Mouse (Mus musculus) erythroblast, embryonic 14.5 days (primary cell): ENCODE data around the gene Gstm4. TPM values are rescaled to one million over a fixed set of nuclear protein-coding genes. Genes with fewer than 3 reads are reported as not detected.
"Not testable (repeated sequence)": the region's sequence is repeated elsewhere in the genome, so short reads cannot be mapped to it uniquely, and the experiment has no call there.

ENCODE experiments used
- H3K27me3 ChIP-seq: 2 replicates; pipeline ENCODE4 v1.6.1; 2012; ENCODE audit warnings: inconsistent platforms; ENCODE audit not compliant: control insufficient read depth
- H3K36me3 ChIP-seq: 2 replicates; pipeline ENCODE4 v1.6.1; 2012; ENCODE audit warnings: mild to moderate bottlenecking, inconsistent platforms; ENCODE audit not compliant: control insufficient read depth
- H3K4me1 ChIP-seq: 2 replicates; pipeline ENCODE4 v1.6.1; 2012; ENCODE audit warnings: inconsistent platforms; ENCODE audit not compliant: control insufficient read depth
- H3K4me3 ChIP-seq: replicated peaks from 2 replicates; pipeline ENCODE3; 2012; ENCODE audit warnings: moderate library complexity, mild to moderate bottlenecking, inconsistent platforms
- H3K9me3 ChIP-seq: 2 replicates; pipeline ENCODE4 v1.6.1; 2012; ENCODE audit warnings: low read length, inconsistent platforms, mixed read lengths; ENCODE audit not compliant: control insufficient read depth
- GATA1 ChIP-seq: IDR thresholded peaks from 2 replicates; pipeline ENCODE4 v1.6.1; 2012; ENCODE audit warnings: low read length, inconsistent platforms, mixed read lengths
- TAL1 ChIP-seq: IDR thresholded peaks from 3 replicates; pipeline ENCODE4 v1.6.1; 2012; ENCODE audit warnings: low read length, inconsistent platforms, mixed read lengths
- polyA plus RNA-seq: library from polyadenylated mRNA; stranded (reverse); fragments of >175 nt; gene quantifications from 2 replicates; pipeline ENCODE4 v1.2.3, GENCODE M21; 2012

Gene Gstm4
- polyA plus RNA-seq, 1 experiment, result 0.02 TPM

DNA sequence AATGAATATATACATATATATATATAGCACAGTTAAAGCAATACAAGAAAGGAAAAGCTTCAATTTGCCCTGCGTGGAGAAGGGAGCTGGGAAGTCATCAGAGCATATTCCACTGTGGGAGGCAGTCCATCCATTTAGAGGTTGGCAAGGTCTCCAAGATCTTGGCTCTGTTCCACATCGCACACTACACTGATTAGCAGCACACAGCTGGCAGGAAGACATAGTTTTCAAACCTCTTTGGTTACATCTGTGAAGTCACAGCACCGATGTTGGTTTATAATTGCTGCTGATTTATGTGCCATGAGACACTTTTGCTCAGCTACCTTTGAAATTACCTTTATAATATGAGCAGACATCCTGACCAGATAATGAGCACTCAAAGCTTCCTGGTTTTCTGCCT is 3.6 kb upstream of the Gstm4 start:
- TF ChIP-seq TAL1 (no peak), GATA1 (no peak)
- Histone ChIP-seq H3K36me3 (no peaks in the 10 kb centered on the region), H3K4me3 (no peak overlapping the region)

DNA sequence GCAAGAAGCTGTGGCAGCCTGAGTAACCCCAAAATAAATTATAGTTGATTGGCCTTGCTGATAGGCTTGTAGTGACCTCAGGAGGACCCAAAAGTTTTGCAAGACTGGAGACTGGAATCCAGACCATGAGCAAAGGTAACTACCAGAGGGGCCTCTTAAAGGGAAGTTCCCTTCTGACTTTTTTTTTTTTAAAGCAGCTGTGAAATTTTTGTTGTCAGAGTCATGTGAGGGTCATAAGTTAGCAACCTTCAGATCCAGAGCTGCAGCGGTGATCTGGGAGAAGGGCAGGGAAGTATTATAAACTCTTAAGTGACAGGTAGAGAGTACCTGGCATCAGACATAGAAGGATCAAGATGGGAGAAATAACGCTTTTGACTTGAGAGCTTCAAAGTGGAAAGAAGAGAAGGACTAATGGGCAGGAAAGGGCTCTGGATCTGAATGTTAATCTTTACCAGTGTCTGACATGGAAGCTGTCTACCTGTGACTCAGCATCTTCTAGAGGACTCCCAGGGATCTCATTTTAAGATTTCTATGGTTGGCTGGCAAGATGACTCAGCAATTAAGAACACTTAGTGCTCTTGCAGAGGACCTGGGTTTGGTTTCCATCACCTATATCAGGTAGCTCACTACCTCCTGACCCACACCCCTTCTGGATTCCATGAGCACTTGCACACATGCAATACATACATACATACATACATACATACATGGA is 2.4 kb upstream of the Gstm4 start:
- no peaks in the 10 kb centered on the region for H3K9me3 ChIP-seq
- TF ChIP-seq TAL1 (no peak), GATA1 (no peak)
- H3K4me1 ChIP-seq, result peaks cover 30% of the 10 kb centered on the region
- no peaks in the 10 kb centered on the region for H3K36me3 ChIP-seq
- no peaks in the 10 kb centered on the region for H3K27me3 ChIP-seq
- no peak overlapping the region for H3K4me3 ChIP-seq

More for the DNA sequence above, 3.6 kb upstream of the Gstm4 start:
- Histone ChIP-seq H3K4me1 (peaks cover 29% of the 10 kb centered on the region), H3K27me3 (no peaks in the 10 kb centered on the region), H3K9me3 (no peaks in the 10 kb centered on the region)

DNA sequence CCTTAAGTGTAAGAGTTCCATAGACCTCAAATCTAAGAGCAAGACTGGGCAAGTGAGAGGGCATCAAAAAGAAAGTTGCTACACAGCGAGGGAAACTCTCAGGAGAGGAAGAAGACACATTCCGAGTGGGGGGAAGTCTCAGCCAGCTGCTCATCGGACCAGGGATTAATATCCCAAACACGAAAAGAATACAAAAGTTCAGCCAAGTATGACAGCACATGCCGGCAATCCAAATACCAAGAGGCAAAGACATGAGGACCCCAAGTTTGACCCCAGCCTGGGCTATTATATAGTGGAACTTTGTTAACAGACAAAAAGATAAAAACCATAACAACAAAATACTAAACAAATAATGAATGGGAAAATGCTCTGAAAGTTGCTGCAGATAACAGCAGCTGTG is 11.5 kb downstream of the Gstm4 start:
- Histone ChIP-seq H3K4me1 (no peaks in the 10 kb centered on the region), H3K4me3 (no peak overlapping the region), H3K36me3 (no peaks in the 10 kb centered on the region), H3K9me3 (no peaks in the 10 kb centered on the region), H3K27me3 (0 out of 2 replicates have a peak, but pooled peaks cover 2% of the 10 kb centered on the region)
- TF ChIP-seq TAL1 (no peak), GATA1 (no peak)

DNA sequence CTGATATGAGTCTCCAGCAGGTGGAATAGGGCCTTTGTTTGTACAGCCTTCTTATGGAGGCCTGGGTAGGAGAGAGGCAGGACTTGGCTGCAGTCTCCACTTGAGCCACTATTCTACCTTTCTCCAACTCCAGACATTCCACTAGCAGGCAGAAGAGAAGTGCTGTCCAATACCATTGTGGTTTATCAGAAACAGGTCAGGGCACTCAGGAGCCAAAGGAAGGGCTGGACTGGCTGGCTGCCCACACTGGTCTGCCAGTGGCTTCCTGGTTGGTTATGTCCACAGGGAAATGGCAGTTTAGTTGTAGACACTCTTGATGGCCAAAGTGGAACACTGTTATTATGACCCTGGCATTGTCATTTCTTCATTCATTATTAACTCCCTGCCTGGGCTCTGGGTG is 12.6 kb downstream of the Gstm4 start:
- Histone ChIP-seq H3K36me3 (no peaks in the 10 kb centered on the region), H3K27me3 (0 out of 2 replicates have a peak, but pooled peaks cover 2% of the 10 kb centered on the region), H3K4me1 (no peaks in the 10 kb centered on the region), H3K4me3 (no peak overlapping the region), H3K9me3 (no peaks in the 10 kb centered on the region)
- TF ChIP-seq GATA1 (no peak), TAL1 (no peak)

DNA sequence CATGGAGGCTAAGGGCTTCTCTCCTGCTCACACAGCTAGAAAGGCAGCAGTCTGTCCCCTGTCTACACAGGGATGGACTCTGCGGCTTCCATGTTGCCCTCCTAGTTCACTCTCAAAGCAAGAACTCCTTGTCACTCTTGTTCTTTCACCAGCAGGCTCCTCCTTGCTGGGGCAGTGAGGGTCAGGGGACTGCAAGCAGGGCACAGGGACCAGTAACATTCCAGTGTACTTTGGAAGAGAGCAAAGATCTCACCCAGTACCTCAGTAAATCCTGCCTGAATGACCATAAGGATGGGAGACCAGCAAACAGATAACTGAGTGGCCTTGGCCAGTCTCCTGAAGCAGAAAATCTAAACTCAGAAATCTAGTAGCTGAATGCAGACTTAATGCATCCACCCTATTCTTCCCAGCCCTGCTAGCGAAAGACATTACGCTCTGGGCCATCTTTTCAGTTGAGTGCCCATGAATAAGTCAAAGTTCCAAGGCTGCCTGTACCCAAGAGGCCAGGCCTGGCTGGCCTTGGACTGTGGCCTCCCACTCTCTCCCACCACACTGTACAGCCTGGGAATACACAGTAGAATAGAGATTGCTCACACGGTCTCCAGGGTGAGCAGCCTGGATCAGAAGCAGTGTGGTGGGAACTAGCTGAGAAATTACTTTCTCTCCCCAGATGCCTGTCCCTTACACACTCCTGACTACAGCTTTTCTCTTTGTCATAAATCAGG is 15.9 kb downstream of the Gstm4 start:
- no peaks in the 10 kb centered on the region for H3K4me1 ChIP-seq
- H3K27me3 ChIP-seq, result no peaks in the 10 kb centered on the region
- TF ChIP-seq GATA1, result no peak
- TF ChIP-seq TAL1, result 0 out of 3 replicates have a peak, but pooled peaks have one; percentile 9
- no peaks in the 10 kb centered on the region for H3K36me3 ChIP-seq
- H3K9me3 ChIP-seq, result no peaks in the 10 kb centered on the region
- H3K4me3 ChIP-seq, result no peak overlapping the region

DNA sequence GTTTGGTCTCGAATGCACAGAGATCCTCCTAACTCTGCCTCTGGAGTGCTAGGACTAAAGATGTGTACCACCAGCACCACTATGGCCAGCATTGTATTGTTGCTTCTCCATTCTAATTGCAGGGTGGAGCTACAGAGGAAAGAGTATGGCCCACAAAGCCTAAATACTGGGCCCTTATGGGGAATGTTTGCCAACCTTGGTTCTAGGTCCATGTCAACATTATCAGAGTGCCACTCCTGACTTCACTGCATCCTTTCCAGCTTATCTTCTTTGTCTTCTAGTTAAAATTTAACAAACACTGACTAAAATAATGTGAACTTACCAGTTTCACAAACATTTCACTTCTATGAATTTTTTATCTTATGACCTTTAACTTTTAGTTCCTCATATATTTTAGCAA is 18.1 kb downstream of the Gstm4 start:
- Histone ChIP-seq H3K36me3 (no peaks in the 10 kb centered on the region), H3K27me3 (no peaks in the 10 kb centered on the region)
- no peak for TF ChIP-seq GATA1

DNA sequence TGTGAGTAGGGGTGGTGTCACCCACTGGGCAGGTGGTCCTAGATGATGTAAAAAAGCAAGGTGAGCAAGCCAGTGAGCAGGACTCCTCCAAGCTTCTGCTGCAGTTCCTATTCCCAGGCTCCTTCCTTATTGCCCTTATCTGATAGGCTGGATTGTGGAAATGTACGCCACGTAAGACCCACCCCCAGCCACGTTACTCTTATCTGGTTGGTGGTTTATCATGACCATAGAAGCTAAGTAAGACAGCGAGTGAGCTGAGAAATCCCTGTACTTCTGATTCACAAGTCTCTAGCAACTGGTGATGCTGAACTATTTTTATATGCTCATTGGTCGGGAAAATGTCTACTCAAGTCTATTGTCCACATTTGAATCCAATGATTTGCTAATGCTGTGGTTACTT is 18.6 kb downstream of the Gstm4 start:
- TF ChIP-seq TAL1 (no peak), GATA1 (no peak)
- Histone ChIP-seq H3K9me3 (no peaks in the 10 kb centered on the region), H3K27me3 (no peaks in the 10 kb centered on the region), H3K4me1 (no peaks in the 10 kb centered on the region), H3K4me3 (no peak overlapping the region), H3K36me3 (no peaks in the 10 kb centered on the region)

More for the DNA sequence above, 18.1 kb downstream of the Gstm4 start:
- Histone ChIP-seq H3K9me3 (no peaks in the 10 kb centered on the region), H3K4me3 (no peak overlapping the region), H3K4me1 (no peaks in the 10 kb centered on the region)

DNA sequence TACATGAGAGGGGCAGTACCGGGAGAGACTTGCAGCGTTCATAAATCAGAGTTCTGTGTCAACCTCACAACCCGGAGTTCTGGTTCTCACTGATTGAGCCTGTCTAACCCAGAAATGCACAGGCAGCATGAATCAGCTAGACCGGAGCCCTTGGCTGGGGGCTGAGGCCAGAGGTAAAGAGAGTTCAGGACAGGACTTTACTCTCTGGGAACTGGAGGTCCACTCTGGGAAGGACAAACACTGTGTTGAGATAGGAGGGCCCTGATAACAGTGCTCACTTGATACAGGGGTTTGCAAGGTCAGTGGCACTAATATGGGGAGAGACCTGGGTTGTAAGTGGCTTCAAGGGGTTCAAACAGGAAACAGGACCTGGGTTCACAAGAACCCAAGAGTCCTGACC is 19.4 kb downstream of the Gstm4 start:
- Histone ChIP-seq H3K9me3 (no peaks in the 10 kb centered on the region), H3K27me3 (no peaks in the 10 kb centered on the region), H3K36me3 (no peaks in the 10 kb centered on the region), H3K4me1 (no peaks in the 10 kb centered on the region), H3K4me3 (no peak overlapping the region)
- no peak for TF ChIP-seq GATA1
- TF ChIP-seq TAL1, result no peak

DNA sequence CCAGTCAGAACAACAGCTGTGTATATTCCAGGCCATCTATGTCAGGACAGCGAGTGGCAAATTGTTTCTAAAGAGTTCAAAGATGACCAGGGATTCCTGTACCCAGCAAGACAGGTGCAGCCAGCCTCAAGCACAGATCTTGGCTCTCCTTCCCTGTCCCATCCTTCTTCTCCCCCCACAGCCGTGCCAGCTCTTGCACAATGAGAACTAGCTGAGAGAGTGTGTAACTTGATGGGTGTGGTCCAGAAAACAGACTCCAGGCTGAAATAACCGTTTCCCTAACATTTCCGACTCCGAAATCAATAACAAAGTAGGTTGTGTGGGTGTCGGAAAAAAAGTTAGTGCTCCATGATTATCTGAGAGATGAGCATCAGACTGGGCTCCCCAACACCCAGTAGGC is 22.0 kb downstream of the Gstm4 start:
- no peaks in the 10 kb centered on the region for H3K36me3 ChIP-seq
- no peaks in the 10 kb centered on the region for H3K27me3 ChIP-seq
- H3K4me1 ChIP-seq, result peaks cover 8% of the 10 kb centered on the region
- TF ChIP-seq TAL1 (no peak), GATA1 (no peak)
- no peak overlapping the region for H3K4me3 ChIP-seq
- no peaks in the 10 kb centered on the region for H3K9me3 ChIP-seq

DNA sequence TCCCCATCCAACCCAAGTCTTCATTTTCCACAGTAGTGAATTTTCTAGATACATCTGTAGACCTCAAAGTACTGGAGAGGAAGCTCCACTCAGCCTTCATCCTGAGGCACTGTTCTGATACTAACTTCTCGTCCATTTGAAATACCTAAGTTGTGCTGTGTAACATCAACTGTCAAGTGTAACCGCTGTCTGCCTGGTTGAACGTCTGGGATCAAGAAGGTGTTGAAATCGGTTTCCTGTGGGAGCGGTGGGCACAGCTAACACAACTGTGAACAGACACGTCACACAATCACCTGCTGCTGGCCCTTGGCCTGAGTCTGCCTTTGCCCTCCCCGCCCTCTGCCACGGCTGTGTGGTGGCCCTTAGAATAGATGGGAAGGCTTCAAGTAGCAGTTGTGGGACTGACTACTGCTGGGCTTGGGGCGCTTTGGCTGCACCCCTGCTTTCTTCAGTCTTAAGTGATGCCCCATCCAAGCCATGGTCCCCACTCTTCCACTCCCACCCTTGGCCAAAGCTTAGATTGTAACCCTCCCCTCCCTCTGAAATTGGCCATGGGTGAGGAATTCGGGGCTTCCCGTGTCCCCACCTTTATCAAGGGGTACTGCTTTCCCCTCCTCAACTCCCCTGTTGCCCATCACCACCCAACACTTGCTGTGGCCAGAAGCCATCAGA is 24.2 kb downstream of the Gstm4 start:
- peaks cover 14% of the 10 kb centered on the region for H3K4me1 ChIP-seq
- H3K4me3 ChIP-seq, H3K27me3 ChIP-seq, H3K36me3 ChIP-seq, H3K9me3 ChIP-seq: not testable (repeated sequence)

DNA sequence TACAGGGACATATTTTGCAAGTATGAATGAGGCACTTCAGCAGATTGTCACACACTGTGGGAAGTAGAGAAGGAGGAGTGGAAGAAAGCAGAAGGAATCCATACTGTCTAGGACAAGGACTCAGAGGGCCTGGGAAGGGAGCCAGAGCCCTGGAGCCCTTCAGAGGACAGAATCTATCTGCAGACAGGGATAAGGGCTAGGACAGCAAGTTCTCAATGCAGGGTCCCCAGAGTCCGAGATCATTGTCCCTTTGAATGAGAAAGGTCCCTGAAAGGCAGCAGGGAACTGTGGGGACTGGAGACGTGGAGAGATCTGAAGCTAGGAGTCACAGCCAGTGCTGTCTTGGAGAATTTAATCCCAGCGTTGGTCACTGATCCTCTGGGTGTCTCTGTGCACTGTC is 25.5 kb downstream of the Gstm4 start:
- H3K36me3 ChIP-seq, H3K9me3 ChIP-seq, H3K27me3 ChIP-seq, H3K4me3 ChIP-seq: not testable (repeated sequence)
- H3K4me1 ChIP-seq, result peaks cover 14% of the 10 kb centered on the region
